Mouse (Mus musculus): ENCODE measurements around the gene Krtap4-13. TPM values are rescaled to one million over a fixed set of nuclear protein-coding genes. Genes with fewer than 3 reads are reported as not detected.

The Krtap4-13 gene
- polyA plus RNA-seq (2012; rRNA removed), result 0.36 TPM in 1 of 2 replicates, not detected in the other

GRCm38 (mm10) chr11:99809792-99810191 lies at the start of gene Krtap4-13:
Gene Krtap4-13 (minus strand): TSS chr11:99809892.

GRCm38 (mm10) chr11:99857617-99858016 lies 47.9 kb upstream of the Krtap4-13 start, which contains the start of gene Gm11568:
Gene Gm11568 (plus strand): TSS chr11:99857917.

DNA sequence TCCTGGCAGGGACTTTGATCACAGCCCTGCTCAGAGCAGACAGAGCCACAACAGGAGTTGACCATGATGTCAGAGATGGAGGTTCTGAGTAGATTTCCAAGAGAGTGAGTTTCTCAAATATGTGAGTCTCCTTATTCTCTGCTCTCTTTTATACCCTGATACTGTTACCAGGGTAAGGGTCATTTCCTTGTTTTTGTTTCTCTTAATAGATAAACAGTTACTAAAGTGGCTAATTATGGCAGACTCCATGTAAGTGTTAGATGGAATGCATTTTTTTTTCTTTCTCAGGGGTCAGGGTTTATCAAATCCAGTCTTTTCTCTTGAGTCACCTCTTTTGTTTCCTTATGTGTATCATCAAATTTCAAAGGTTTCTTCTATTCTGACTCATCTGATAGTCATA lies 41.8 kb upstream of the Krtap4-13 start, which contains the start of gene Krtap4-16:
Gene Krtap4-16 (minus strand): TSS at position 101 of the 400 bp plus-strand sequence.

DNA sequence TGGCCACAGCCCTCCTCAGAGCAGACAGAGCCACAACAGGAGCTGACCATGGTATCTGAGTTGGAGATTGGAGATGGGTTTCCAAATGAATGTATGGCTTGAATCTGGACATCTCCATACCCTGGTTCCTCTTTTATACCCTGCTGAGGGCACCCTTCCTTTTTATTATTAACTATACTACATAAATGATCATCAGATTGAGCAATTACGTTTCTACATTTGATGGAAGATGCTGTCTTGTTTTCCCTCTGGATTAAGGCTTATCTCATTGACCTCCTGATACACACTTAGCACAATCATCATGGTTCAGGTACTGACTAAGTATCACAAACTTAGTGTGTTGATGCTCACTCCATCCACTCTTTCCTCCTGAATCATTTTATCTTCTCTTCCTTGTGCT lies 28.3 kb upstream of the Krtap4-13 start, which contains the start of gene 2300003K06Rik:
Gene 2300003K06Rik (minus strand): TSS at position 101 of the 400 bp plus-strand sequence.

GRCm38 (mm10) chr11:99815566-99815965 lies 5.9 kb upstream of the Krtap4-13 start, which contains the start of gene Gm11564:
Gene Gm11564 (minus strand): TSS chr11:99815666.

GRCm38 (mm10) chr11:99804346-99804745 lies 5.3 kb downstream of the Krtap4-13 start, which contains the start of gene Gm11554:
Gene Gm11554 (minus strand): TSS chr11:99804446.

DNA sequence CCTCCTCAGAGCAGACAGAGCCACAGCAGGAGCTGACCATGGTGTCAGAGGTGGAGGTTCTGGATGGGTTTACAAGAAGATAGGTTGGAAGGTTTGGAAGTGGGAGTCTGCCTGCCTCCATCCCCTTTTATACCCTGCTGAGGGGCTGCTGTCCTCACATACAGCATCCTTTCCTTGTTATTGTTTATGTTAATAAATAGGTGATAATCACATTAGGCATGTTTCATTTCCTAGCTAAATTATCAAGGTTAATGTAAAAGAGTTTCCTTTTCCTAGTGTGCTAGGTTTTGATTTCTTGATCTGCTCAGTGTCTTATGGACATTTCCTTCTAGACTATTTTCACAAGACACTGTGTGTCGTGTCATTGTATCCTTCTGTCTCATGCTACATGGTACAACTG lies 10.9 kb downstream of the Krtap4-13 start, which contains the start of gene Gm11569:
Gene Gm11569 (minus strand): TSS at position 101 of the 400 bp plus-strand sequence.

GRCm38 (mm10) chr11:99793367-99793766 lies 16.3 kb downstream of the Krtap4-13 start, which contains the start of gene Gm11596:
Gene Gm11596 (minus strand): TSS chr11:99793467.

GRCm38 (mm10) chr11:99784900-99785299 lies 24.8 kb downstream of the Krtap4-13 start, which contains the start of gene Krtap4-9:
Gene Krtap4-9 (plus strand): TSS chr11:99785200.

DNA sequence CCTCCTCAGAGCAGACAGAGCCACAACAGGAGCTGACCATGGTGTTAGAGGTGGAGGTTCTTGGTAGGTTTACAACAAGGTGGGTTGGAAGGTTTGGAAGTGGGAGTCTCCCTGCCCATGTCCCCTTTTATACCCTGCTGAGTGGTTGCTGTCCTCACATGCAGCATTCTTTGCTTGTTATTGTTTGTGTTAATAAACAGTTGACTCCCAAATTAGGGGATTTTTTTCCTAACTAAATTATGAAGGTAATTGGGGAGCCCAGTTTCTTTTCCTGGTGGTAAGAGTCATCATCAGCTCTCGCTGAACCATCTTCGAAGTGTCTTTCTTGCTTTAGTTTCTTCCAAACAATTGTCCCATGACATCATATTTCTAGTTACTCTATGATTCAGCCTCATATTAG lies 29.1 kb downstream of the Krtap4-13 start, which contains the start of gene Krtap4-8:
Gene Krtap4-8 (minus strand): TSS at position 101 of the 400 bp plus-strand sequence.

DNA sequence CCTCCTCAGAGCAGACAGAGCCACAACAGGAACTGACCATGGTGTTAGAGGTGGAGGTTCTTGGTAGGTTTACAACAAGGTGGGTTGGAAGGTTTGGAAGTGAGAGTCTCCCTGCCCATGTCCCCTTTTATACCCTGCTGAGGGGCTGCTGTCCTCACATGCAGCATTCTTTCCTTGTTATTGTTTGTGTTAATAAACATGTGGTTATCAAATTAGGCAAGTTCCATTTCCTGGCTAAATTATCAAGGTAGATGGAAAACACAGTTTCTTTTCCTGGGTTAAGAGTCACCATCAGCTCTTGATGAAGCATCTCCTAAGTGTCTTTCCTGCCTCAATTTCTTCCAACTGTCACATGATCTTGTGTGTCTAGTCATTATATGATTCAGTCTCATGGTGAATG lies 36.9 kb downstream of the Krtap4-13 start, which contains the start of gene Gm11595:
Gene Gm11595 (minus strand): TSS at position 101 of the 400 bp plus-strand sequence.

Other genes with a start within 250 kb of the Krtap4-13 start
- not detected in 2 replicates for gene Krtap3-1, start 243.3 kb downstream of the Krtap4-13 start, polyA plus RNA-seq (2012; rRNA removed)
- not detected in 2 replicates for gene Krtap1-5, start 228.9 kb downstream of the Krtap4-13 start, polyA plus RNA-seq (2012; rRNA removed)
- gene Krtap1-4, start 226.2 kb downstream of the Krtap4-13 start, polyA plus RNA-seq (2012; rRNA removed), result 0.21 TPM in 1 of 2 replicates, not detected in the other
- not detected in 2 replicates for gene Krtap1-3, start 218.6 kb downstream of the Krtap4-13 start, polyA plus RNA-seq (2012; rRNA removed)
- gene Krtap9-3, start 211.8 kb downstream of the Krtap4-13 start, polyA plus RNA-seq (2012; rRNA removed), result not detected in 2 replicates
- gene Gm11938, start 206.6 kb downstream of the Krtap4-13 start, polyA plus RNA-seq (2012; rRNA removed), result not detected in 2 replicates
- not detected in 2 replicates for gene Gm11937, start 199.7 kb downstream of the Krtap4-13 start, polyA plus RNA-seq (2012; rRNA removed)
- not detected in 2 replicates for gene Krtap2-4, start 195.0 kb downstream of the Krtap4-13 start, polyA plus RNA-seq (2012; rRNA removed)
- gene Gm11562, start 189.5 kb downstream of the Krtap4-13 start, polyA plus RNA-seq (2012; rRNA removed), result not detected in 2 replicates
- gene Krtap4-1, start 181.7 kb downstream of the Krtap4-13 start, polyA plus RNA-seq (2012; rRNA removed), result not detected in 2 replicates
- not detected in 2 replicates for gene Krtap4-2, start 174.8 kb downstream of the Krtap4-13 start, polyA plus RNA-seq (2012; rRNA removed)
- gene Krtap4-7, start 165.8 kb downstream of the Krtap4-13 start, polyA plus RNA-seq (2012; rRNA removed), result not detected in 2 replicates
- gene Gm11555, start 159.7 kb downstream of the Krtap4-13 start, polyA plus RNA-seq (2012; rRNA removed), result not detected in 2 replicates
- gene Gm11563, start 150.9 kb downstream of the Krtap4-13 start, polyA plus RNA-seq (2012; rRNA removed), result not detected in 2 replicates
- gene Krtap4-6, start 143.9 kb downstream of the Krtap4-13 start, polyA plus RNA-seq (2012; rRNA removed), result not detected in 2 replicates
- gene Gm14190, start 119.2 kb downstream of the Krtap4-13 start, polyA plus RNA-seq (2012; rRNA removed), result not detected in 2 replicates
- not detected in 2 replicates for gene Gm14180, start 75.6 kb downstream of the Krtap4-13 start, polyA plus RNA-seq (2012; rRNA removed)
- not detected in 2 replicates for gene Gm11595, start 37.0 kb downstream of the Krtap4-13 start, polyA plus RNA-seq (2012; rRNA removed)
- gene Krtap4-8, start 29.2 kb downstream of the Krtap4-13 start, polyA plus RNA-seq (2012; rRNA removed), result not detected in 2 replicates
- not detected in 2 replicates for gene Krtap4-9, start 24.7 kb downstream of the Krtap4-13 start, polyA plus RNA-seq (2012; rRNA removed)
- not detected in 2 replicates for gene Gm11596, start 16.4 kb downstream of the Krtap4-13 start, polyA plus RNA-seq (2012; rRNA removed)
- gene Gm11569, start 11.0 kb downstream of the Krtap4-13 start, polyA plus RNA-seq (2012; rRNA removed), result not detected in 2 replicates
- gene Gm11554, start 5.4 kb downstream of the Krtap4-13 start, polyA plus RNA-seq (2012; rRNA removed), result 0.25 TPM in 1 of 2 replicates, not detected in the other
- not detected in 2 replicates for gene Gm11564, start 5.8 kb upstream of the Krtap4-13 start, polyA plus RNA-seq (2012; rRNA removed)
- gene 2300003K06Rik, start 28.2 kb upstream of the Krtap4-13 start, polyA plus RNA-seq (2012; rRNA removed), result not detected in 2 replicates
- gene Krtap4-16, start 41.7 kb upstream of the Krtap4-13 start, polyA plus RNA-seq (2012; rRNA removed), result not detected in 2 replicates
- not detected in 2 replicates for gene Gm11568, start 48.0 kb upstream of the Krtap4-13 start, polyA plus RNA-seq (2012; rRNA removed)
- gene Gm11559, start 54.6 kb upstream of the Krtap4-13 start, polyA plus RNA-seq (2012; rRNA removed), result not detected in 2 replicates
- not detected in 2 replicates for gene Krtap9-1, start 63.5 kb upstream of the Krtap4-13 start, polyA plus RNA-seq (2012; rRNA removed)
- not detected in 2 replicates for gene Gm11567, start 69.3 kb upstream of the Krtap4-13 start, polyA plus RNA-seq (2012; rRNA removed)
- not detected in 2 replicates for gene Krtap31-1, start 98.0 kb upstream of the Krtap4-13 start, polyA plus RNA-seq (2012; rRNA removed)
- not detected in 2 replicates for gene Gm11565, start 104.9 kb upstream of the Krtap4-13 start, polyA plus RNA-seq (2012; rRNA removed)
- not detected in 2 replicates for gene Krtap31-2, start 126.4 kb upstream of the Krtap4-13 start, polyA plus RNA-seq (2012; rRNA removed)
- not detected in 2 replicates for gene Krtap9-5, start 138.6 kb upstream of the Krtap4-13 start, polyA plus RNA-seq (2012; rRNA removed)
- gene Krtap29-1, start 169.2 kb upstream of the Krtap4-13 start, polyA plus RNA-seq (2012; rRNA removed), result not detected in 2 replicates
- not detected in 2 replicates for gene Krtap16-1, start 176.7 kb upstream of the Krtap4-13 start, polyA plus RNA-seq (2012; rRNA removed)
- gene Krtap17-1, start 184.1 kb upstream of the Krtap4-13 start, polyA plus RNA-seq (2012; rRNA removed), result not detected in 2 replicates
- not detected in 2 replicates for gene Krt33a, start 206.3 kb upstream of the Krtap4-13 start, polyA plus RNA-seq (2012; rRNA removed)
- gene Krt33b, start 220.0 kb upstream of the Krtap4-13 start, polyA plus RNA-seq (2012; rRNA removed), result not detected in 2 replicates
- not detected in 2 replicates for gene Krt34, start 231.7 kb upstream of the Krtap4-13 start, polyA plus RNA-seq (2012; rRNA removed)
- gene Krt31, start 240.7 kb upstream of the Krtap4-13 start, polyA plus RNA-seq (2012; rRNA removed), result 0.09 TPM in 1 of 2 replicates, not detected in the other